Mouse (Mus musculus): ENCODE data around the gene Klf16.
A peak's percentile ranks its signal among the peaks of the same experiment; 100 is the strongest.

- TF ChIP-seq POLR2A (IDR thresholded peaks at IDR 0.05; ENCODE audit: control insufficient read depth, low read depth, low read length) (peak; percentile 93), CTCF (IDR thresholded peaks at IDR 0.05; ENCODE audit: control insufficient read depth, insufficient read depth, insufficient replicate concordance, low read depth, low read length) (no peak)
These were observed 25.7 kb upstream of the Klf16 start, which contains the start of the genes Scamp4 and Adat3 for GRCm38 (mm10) chr10:80602698-80603325.

Data from testis, adult 2 months (tissue).